Mouse (Mus musculus) forebrain, postnatal 0 days (tissue): ENCODE measurements around the gene Misp. TPM values are rescaled to one million over a fixed set of nuclear protein-coding genes. Genes with fewer than 3 reads are reported as not detected.

Experiments used
- ATAC-seq: fragments of 200-750 bp; cut with Nextera tagmentation; 2 replicates; pipeline ENCODE4 v1.8.0; 2017; ENCODE audit warnings: mild to moderate bottlenecking, moderate library complexity
- DNase-seq: peaks from one replicate; pipeline ENCODE4 v3.0.0-alpha.2; 2015
- H3K27ac ChIP-seq: fragments of 300-500 bp; sonication (generic); 2 replicates; pipeline ENCODE4 v1.5.1; 2014; ENCODE audit warnings: low read depth, mild to moderate bottlenecking, antibody characterized with exemption, low read length, moderate library complexity, mixed read lengths
- H3K27me3 ChIP-seq: fragments of 300-500 bp; sonication (generic); 2 replicates; pipeline ENCODE4 v1.6.1; 2014; ENCODE audit warnings: mild to moderate bottlenecking, low read length, mixed read lengths; ENCODE audit not compliant: insufficient read depth
- H3K36me3 ChIP-seq: fragments of 300-500 bp; sonication (generic); 2 replicates; pipeline ENCODE4 v1.6.1; 2014; ENCODE audit warnings: mild to moderate bottlenecking, moderate library complexity; ENCODE audit not compliant: insufficient read depth
- H3K4me1 ChIP-seq: fragments of 300-500 bp; sonication (generic); 2 replicates; pipeline ENCODE4 v1.6.1; 2014; ENCODE audit warnings: antibody characterized with exemption; ENCODE audit not compliant: insufficient read depth
- H3K4me2 ChIP-seq: fragments of 300-500 bp; sonication (generic); 2 replicates; pipeline ENCODE4 v1.6.1; 2014; ENCODE audit warnings: low read depth, mild to moderate bottlenecking, moderate library complexity
- H3K4me3 ChIP-seq: fragments of 300-500 bp; sonication (generic); 2 replicates; pipeline ENCODE4 v1.5.1; 2014; ENCODE audit warnings: low read depth, low read length, mixed read lengths
- H3K9ac ChIP-seq: fragments of 300-500 bp; sonication (generic); 2 replicates; pipeline ENCODE4 v1.6.1; 2014; ENCODE audit warnings: mild to moderate bottlenecking
- H3K9me3 ChIP-seq: fragments of 300-500 bp; sonication (generic); 2 replicates; pipeline ENCODE4 v1.6.1; 2016; ENCODE audit warnings: low read length
- CTCF ChIP-seq: sonication (generic); IDR thresholded peaks from 2 replicates; pipeline ENCODE4 v1.5.1; 2016; ENCODE audit warnings: antibody characterized with exemption, control low read depth, low read depth
- WGBS: fragments of 180-500 bp; shearing (Covaris S2); extraction: QIAGEN DNeasy Blood & Tissue Kit; methylation state at CpG from one replicate; pipeline ENCODE4 v1.1.7; 2014; 5-methylcytosine and 5-hydroxymethylcytosine counted together
- polyA plus RNA-seq: library from polyadenylated mRNA; unstranded; fragments of >200 nt; fragmentation: Nextera tagmentation; extraction: Ambion mirVana; gene quantifications from 2 replicates; pipeline ENCODE4 v1.2.1, GENCODE M21; 2015
- total RNA-seq: library from RNA; depleted of rRNA; stranded (reverse); fragments of >200 nt; gene quantifications from 2 replicates; pipeline ENCODE4 v1.2.3, GENCODE M21; 2014

Gene Misp
- total and polyA plus RNA-seq, 2 experiments from 2014 or later = 0.24 to 0.41 TPM

DNA sequence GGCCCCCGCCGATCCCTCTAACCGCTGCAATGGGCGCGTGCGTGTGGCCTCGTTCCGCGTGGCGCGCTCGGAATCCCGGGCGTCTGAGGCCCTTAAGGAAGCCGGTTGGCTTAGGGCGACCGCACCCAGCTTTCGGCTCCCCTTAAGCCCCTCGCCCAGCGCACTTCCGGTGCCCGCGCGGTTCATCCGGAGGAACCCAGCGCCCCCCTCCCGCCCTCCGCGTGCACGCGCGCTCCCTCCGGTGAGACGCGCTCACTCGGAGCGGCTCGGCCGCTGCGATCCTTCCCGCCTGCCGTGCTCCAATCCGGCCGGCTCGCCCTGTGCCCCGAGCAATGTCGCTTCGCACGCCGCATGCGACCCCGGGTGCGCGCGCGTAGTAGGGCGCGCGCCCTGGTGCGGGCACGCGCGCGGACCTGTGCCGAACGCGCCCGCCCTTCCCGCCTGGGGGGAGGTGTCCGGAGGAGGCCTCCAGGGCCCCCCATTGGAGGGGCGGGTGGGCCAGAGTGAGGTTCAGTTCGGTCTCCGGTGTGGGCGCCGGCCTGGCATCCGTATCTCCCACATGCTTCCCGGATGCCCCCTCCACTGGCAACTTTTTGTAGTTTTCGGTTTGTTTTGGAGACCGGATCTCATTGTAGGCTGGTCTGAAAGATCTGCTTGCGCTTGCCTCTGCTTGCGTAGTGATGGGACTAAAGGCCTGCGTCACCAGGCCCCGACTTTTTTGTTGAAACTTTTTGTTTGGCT, 34.2 kb downstream of the Misp start:
- Histone ChIP-seq H3K9ac (peak overlapping the region; percentile 99), H3K4me1 (peaks cover 42% of the 10 kb centered on the region), H3K9me3 (no peaks in the 10 kb centered on the region), H3K4me3 (peak overlapping the region; percentile 89), H3K27me3 (no peaks in the 10 kb centered on the region), H3K27ac (peak overlapping the region; percentile 98), H3K36me3 (peaks cover 17% of the 10 kb centered on the region), H3K4me2 (peak overlapping the region; percentile 82)
- ATAC-seq (peak; percentile 26), DNase-seq (peak; percentile 78)
- WGBS = 2% methylated on average over 80 of the region's 83 CpGs
- TF ChIP-seq CTCF = no peak; the same call in 1 of the 2 replicates

DNA sequence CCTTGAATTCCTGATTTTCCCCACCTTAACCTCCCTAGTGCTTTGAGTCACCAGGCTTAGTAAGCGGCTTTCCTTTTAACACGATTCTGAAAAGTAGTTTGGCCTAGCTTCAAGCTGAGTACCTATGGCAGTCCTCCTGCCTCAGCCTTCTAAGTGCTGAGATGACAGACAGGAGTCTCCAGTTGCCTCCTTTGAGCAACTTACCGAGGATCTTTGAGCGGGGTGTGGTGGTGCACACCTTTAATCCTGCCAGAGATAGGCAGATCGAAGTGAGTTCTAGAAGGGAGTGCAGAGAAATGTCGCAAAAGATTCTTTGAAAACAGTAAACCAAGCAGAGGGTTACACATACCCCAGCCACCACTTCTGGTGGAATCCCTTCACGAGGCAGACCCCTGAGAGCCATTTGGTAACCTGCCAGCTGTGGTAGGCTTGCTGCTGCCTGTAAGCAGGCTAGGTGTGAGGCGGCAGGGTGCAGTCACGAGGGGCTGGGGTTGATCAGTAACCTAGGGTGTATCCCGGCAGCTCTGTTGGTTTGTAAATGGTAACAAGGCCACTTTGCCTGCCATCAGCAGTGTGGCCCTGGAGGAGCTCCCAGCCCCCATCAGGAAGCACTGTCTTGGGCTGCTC, 34.9 kb downstream of the Misp start:
- Histone ChIP-seq H3K27ac (peak overlapping the region; percentile 98), H3K4me2 (peak overlapping the region; percentile 82), H3K9ac (peak overlapping the region; percentile 99), H3K4me1 (peaks cover 42% of the 10 kb centered on the region), H3K36me3 (peaks cover 24% of the 10 kb centered on the region), H3K27me3 (no peaks in the 10 kb centered on the region), H3K9me3 (no peaks in the 10 kb centered on the region), H3K4me3 (peak overlapping the region; percentile 89)
- ATAC-seq (no peak), DNase-seq (no peak)
- WGBS = 4% methylated on average over 10 of the region's 10 CpGs
- no peak for TF ChIP-seq CTCF

DNA sequence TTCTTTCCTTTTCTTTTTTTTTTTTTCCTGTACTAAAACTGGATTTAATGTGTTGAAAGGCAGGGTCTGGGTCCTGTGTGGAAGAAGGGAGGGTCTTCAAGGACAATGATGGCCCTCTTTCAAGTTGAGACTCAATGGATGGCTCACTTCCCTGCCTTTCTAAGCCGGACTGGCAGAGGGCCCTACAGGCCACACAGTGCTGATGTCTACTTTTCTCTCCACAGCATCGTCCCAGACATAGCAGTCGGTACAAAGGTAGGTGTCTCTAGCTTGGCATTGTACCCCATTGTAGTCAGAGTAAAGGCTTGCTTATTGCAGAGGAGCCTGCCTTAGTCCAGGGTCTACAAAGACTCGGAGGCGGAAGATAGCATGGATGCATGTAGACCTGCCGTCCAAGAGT, 35.5 kb downstream of the Misp start:
- no peak for DNase-seq
- Histone ChIP-seq H3K4me2 (peak overlapping the region; percentile 82), H3K4me3 (peak overlapping the region; percentile 89), H3K9me3 (no peaks in the 10 kb centered on the region), H3K4me1 (peaks cover 42% of the 10 kb centered on the region), H3K27ac (0 out of 2 replicates have a peak overlapping the region, but pooled peaks have one; percentile 1), H3K27me3 (no peaks in the 10 kb centered on the region), H3K36me3 (peaks cover 30% of the 10 kb centered on the region), H3K9ac (peak overlapping the region; percentile 99)
- no peak for TF ChIP-seq CTCF
- no peak for ATAC-seq
- 21% methylated on average over 6 of the region's 6 CpGs for WGBS

DNA sequence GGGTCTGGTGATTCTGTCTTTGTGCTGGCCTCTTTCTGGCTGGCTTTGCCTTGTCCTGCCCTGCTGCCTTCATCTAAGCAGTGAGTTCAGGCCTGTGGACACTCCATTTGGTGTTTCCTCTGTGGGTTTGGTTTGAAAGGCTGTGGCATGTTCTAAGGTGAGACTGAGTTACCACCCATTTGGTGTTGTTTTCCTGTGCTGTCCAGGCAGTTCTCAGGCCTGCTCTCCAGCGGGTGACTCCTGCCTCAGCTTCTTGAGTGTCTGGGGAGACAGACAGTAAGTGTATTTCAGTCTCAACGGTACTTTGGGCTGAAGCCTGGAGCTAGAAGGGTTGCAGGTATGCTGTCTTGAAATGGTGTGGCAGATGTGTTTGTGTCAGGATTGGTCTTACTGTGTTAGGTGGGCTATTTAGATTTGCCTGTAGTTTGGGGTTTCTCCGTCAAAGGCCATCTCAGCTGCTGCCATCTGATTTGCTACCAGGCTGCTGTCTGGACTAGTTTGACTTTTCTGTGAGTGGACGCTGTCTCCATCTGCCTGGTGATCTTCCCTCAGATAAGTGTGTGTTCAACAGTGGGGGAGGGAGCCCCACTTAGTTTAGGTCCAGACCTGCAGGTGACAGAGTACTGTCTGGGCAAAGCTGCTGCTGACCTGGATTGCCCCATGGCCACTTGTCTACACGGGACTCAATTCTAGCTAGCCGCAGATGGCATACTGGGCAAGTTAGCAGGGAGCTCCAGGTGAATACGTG, 36.1 kb downstream of the Misp start:
- Histone ChIP-seq H3K27me3 (no peaks in the 10 kb centered on the region), H3K4me2 (peak overlapping the region; percentile 82), H3K4me1 (peaks cover 40% of the 10 kb centered on the region), H3K4me3 (peak overlapping the region; percentile 89), H3K9ac (peak overlapping the region; percentile 99), H3K36me3 (peaks cover 36% of the 10 kb centered on the region), H3K9me3 (no peaks in the 10 kb centered on the region), H3K27ac (0 out of 2 replicates have a peak overlapping the region, but pooled peaks have one; percentile 40)
- TF ChIP-seq CTCF = no peak
- no peak for ATAC-seq
- DNase-seq = no peak
- 41% methylated on average over 7 of the region's 7 CpGs for WGBS

DNA sequence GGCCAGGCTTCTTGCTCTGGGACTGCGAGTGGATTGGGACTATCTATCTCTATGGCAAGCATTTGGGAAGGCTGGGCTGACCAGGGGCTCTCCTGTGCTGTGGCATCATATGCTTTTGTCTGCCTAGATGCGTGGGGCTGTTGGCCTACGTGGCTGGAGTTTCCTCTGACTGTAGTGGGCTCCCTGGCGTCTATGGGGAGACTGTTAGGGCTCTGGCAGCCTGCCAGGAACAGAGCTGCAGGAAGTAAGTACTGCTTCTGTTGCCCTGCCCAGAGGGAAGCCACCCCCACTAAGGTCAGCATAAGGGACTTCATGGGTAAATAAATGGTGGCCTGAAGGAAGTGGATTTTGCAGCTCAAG, 36.6 kb downstream of the Misp start:
- Histone ChIP-seq H3K9me3 (no peaks in the 10 kb centered on the region), H3K4me1 (peaks cover 34% of the 10 kb centered on the region), H3K27me3 (no peaks in the 10 kb centered on the region), H3K4me2 (peak overlapping the region; percentile 82), H3K9ac (peak overlapping the region; percentile 99; the same call in 1 of the 2 replicates), H3K36me3 (peaks cover 42% of the 10 kb centered on the region), H3K4me3 (peak overlapping the region; percentile 9; the same call in 1 of the 2 replicates), H3K27ac (0 out of 2 replicates have a peak overlapping the region, but pooled peaks have one; percentile 40)
- no peak for TF ChIP-seq CTCF
- DNase-seq (peak; percentile 47), ATAC-seq (no peak)
- 15% methylated on average over 4 of the region's 4 CpGs for WGBS

DNA sequence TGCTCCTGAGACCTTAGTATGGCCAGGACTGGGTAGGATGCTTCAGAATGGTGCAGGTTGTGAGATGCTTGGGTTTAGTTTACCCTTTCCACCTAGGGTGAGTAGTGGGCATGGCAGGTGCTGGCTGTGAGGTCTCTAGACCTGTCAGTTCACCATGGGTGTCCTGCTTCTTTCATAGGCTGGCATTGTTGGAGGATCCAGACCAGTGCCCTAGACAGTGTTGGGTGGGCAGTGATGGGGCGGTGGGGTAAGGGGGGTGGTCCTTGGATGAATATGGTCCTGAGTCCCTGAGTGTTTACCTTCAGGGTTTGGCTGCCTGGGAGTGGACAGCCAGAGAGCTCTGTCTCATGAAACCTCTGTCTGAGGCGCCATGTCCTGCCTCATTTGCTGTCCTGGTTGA, 37.1 kb downstream of the Misp start:
- Histone ChIP-seq H3K9ac (no peak overlapping the region; the same call in 1 of the 2 replicates), H3K9me3 (no peaks in the 10 kb centered on the region), H3K4me1 (peaks cover 30% of the 10 kb centered on the region), H3K27ac (peak overlapping the region; percentile 40; the same call in 1 of the 2 replicates), H3K4me2 (peak overlapping the region; percentile 82), H3K36me3 (peaks cover 46% of the 10 kb centered on the region), H3K27me3 (no peaks in the 10 kb centered on the region), H3K4me3 (no peak overlapping the region)
- DNase-seq (no peak), ATAC-seq (no peak)
- no peak for TF ChIP-seq CTCF
- WGBS = 61% methylated on average over 2 of the region's 2 CpGs
